Mouse (Mus musculus) CH12.LX (cell line): ENCODE measurements around the gene Appl2.

Source experiments
- CTCF ChIP-seq, 2 experiments: IDR thresholded peaks in 1 of 2; conservative IDR thresholded peaks in 1 of 2; 2 replicates each; pipeline ENCODE4 v1.5.1; 2011 to 2012; ENCODE audit warnings: low read depth in 2 of 2, low read length in 2 of 2, improper control_type of control experiment in 1 of 2, inconsistent platforms in 1 of 2, mild to moderate bottlenecking in 1 of 2, moderate library complexity in 1 of 2
- EP300 ChIP-seq: IDR thresholded peaks from 2 replicates; pipeline ENCODE4 v1.6.1; 2011; ENCODE audit warnings: low read length, improper control_type of control experiment
- MAFK ChIP-seq: IDR thresholded peaks from 2 replicates; pipeline ENCODE4 v1.6.1; 2011; ENCODE audit warnings: low read length, improper control_type of control experiment; ENCODE audit not compliant: insufficient replicate concordance
- POLR2A ChIP-seq: IDR thresholded peaks from 2 replicates; pipeline ENCODE4 v1.6.1; 2011; ENCODE audit warnings: low read depth, mild to moderate bottlenecking, improper control_type of control experiment, low read length
- ZKSCAN1 ChIP-seq: IDR thresholded peaks from 2 replicates; pipeline ENCODE4 v1.6.1; 2012; ENCODE audit warnings: low read depth, inconsistent platforms, low read length, improper control_type of control experiment, borderline replicate concordance

GRCm38 (mm10) chr10:83563005-83563404 is 85.5 kb downstream of the Appl2 start:
- TF ChIP-seq POLR2A (no peak), MAFK (no peak), CTCF (conservative IDR thresholded peaks at IDR 0.05 in 1 of 2, IDR thresholded peaks at IDR 0.05 in 1 of 2; ENCODE audit: low read depth in 2 of 2, low read length in 2 of 2) (no peak), EP300 (no peak), ZKSCAN1 (no peak)
